Mouse (Mus musculus) bone marrow macrophage, adult 2 months (primary cell): ENCODE results near the gene Robo3.

Source experiments
- CTCF ChIP-seq: IDR thresholded peaks from 2 replicates; pipeline ENCODE4 v1.5.1; 2012; ENCODE audit warnings: low read depth, mild to moderate bottlenecking, low read length, moderate library complexity
- POLR2A ChIP-seq: IDR thresholded peaks from 2 replicates; pipeline ENCODE4 v1.6.1; 2012; ENCODE audit warnings: mild to moderate bottlenecking, low read depth, low read length, borderline replicate concordance

DNA sequence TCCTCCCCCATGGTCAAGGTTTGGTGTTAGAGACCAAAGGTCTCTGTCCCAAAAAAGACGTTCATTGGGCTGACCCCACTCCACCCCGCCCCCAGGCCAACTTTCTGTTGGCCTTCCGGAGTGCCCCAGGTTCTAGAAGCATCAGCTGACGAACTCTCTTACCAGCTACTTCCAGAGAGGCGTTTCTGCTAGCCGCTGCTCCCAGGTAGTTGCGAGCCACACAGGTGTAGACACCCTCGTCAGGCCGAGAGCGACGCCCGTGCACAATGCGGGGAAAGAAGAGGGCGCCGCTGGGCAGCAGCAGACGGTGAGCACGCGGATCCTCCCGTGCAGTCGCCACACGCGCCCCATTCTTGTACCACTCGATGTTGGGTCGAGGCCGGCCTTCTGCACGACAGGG is 3.7 kb downstream of the Robo3 start:
- TF ChIP-seq CTCF (no peak), POLR2A (no peak)
